Mouse (Mus musculus): ENCODE measurements around the gene Kcnh1.

- TF ChIP-seq POLR2A (IDR thresholded peaks at IDR 0.05; ENCODE audit: low read depth, low read length): no peak
- TF ChIP-seq CTCF (IDR thresholded peaks at IDR 0.05; ENCODE audit: extremely low read depth, insufficient read length, insufficient replicate concordance, low read depth, low read length): no peak
Observed at GRCm38 (mm10) chr1:192343996-192344395, 153.4 kb downstream of the Kcnh1 start.

Data from small intestine, adult 2 months (tissue).